Mouse (Mus musculus): ENCODE data around the gene Gpr84. TPM values are rescaled to one million over a fixed set of nuclear protein-coding genes. Genes with fewer than 3 reads are reported as not detected.

Gpr84 gene
- polyA plus RNA-seq, 1 experiment, result 0.05 TPM

DNA sequence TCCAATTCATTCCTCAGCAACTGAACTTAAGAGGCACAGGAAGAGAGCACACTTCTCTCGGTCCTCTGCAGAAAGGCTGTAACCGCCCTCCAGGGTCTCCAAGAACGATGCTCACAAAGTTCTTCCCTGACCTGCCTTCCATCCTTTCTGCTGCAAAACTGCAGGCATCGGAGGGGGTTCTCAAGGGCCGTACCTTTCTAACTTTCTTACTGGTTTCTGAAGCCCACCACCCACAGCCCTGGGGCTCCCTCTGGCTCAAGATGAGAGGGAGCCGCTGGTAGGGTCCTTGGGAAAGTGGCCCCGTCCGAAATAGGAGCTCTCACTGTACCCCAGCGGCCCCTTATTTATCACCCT is 5.8 kb downstream of the Gpr84 start:
- Histone ChIP-seq H3K79me2 (ENCODE audit: control insufficient read depth, insufficient read depth) (no peaks in the 10 kb centered on the region), H3K36me3 (ENCODE audit: control insufficient read depth, insufficient read depth) (no peaks in the 10 kb centered on the region), H3ac (ENCODE audit: control insufficient read depth, insufficient read length) (no peak overlapping the region), H3K4me2 (ENCODE audit: low read depth) (peak overlapping the region; percentile 89), H3K27me3 (ENCODE audit: control insufficient read depth, insufficient read depth, insufficient read length) (peaks cover 4% of the 10 kb centered on the region), H3K4me3 (peak overlapping the region; percentile 27)
- no peak for TF ChIP-seq TCF12 (IDR thresholded peaks at IDR 0.05; ENCODE audit: insufficient read depth, poor library complexity, severe bottlenecking)
- no peak for TF ChIP-seq SRF (IDR thresholded peaks at IDR 0.05; ENCODE audit: control insufficient read depth, insufficient read length, low read depth)
- no peak for TF ChIP-seq MAX (IDR thresholded peaks at IDR 0.05; ENCODE audit: low read depth)
- no peak for TF ChIP-seq CEBPB (IDR thresholded peaks at IDR 0.05; ENCODE audit: insufficient read depth, poor library complexity, severe bottlenecking)
- no peak for TF ChIP-seq POLR2AphosphoS2 (IDR thresholded peaks at IDR 0.05; ENCODE audit: insufficient read length, low read depth)
- TF ChIP-seq E2F4 (IDR thresholded peaks at IDR 0.05; ENCODE audit: insufficient read depth), result no peak
- TF ChIP-seq TCF3 (IDR thresholded peaks at IDR 0.05; ENCODE audit: insufficient read length, low read depth), result no peak
- TF ChIP-seq REST (IDR thresholded peaks at IDR 0.05; ENCODE audit: insufficient read depth, insufficient read length), result no peak
- TF ChIP-seq MYOG (IDR thresholded peaks at IDR 0.05; ENCODE audit: control insufficient read depth in 1 of 3, insufficient read depth in 1 of 3, insufficient read length in 2 of 3, low read depth in 2 of 3), result no peak
- TF ChIP-seq USF1 (IDR thresholded peaks at IDR 0.05; ENCODE audit: low read depth), result no peak
- no peak for TF ChIP-seq MYOD1 (IDR thresholded peaks at IDR 0.05; ENCODE audit: control insufficient read depth in 1 of 3, insufficient read length in 2 of 3, low read depth in 2 of 3)
- no peak for TF ChIP-seq POLR2A (IDR thresholded peaks at IDR 0.05; ENCODE audit: insufficient read length, low read depth)

DNA sequence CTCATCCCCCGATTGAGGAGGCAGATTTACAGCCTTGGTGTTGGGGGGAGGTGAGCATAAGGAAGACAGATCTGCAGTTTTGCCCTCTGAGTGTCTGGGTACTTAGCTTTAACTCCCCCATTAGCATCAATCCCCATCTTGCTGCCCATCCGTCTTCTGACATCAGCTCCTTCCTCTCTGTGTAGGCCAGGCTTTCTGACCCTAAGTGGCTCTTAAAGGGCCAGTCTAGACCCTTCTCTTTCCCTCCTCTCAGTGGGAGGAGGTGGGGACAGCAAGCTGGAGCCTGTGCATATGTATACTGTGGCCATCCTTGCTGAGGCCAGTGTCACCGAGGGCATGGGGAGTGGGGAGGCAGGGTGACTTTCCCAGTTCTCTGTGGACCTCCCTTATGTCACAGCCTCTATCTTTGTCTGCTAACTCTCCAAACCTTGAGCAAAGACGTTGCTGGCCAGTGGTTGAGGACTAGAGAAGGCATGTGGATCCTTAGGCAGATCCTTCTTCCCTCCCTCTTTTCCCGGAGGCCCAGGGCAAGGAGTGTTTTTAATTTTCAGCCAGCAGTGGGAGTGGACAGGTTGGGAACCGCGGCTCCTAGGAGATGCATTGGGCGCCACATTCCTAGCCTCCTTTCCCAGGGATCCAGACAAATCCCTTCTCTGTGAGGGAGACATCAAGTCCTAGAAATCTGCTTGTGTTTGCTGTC is 6.3 kb downstream of the Gpr84 start:
- Histone ChIP-seq H3ac (ENCODE audit: control insufficient read depth, insufficient read length) (no peak overlapping the region), H3K79me2 (ENCODE audit: control insufficient read depth, insufficient read depth) (no peaks in the 10 kb centered on the region), H3K27me3 (ENCODE audit: control insufficient read depth, insufficient read depth, insufficient read length) (no peaks in the 10 kb centered on the region), H3K36me3 (ENCODE audit: control insufficient read depth, insufficient read depth) (peaks cover 5% of the 10 kb centered on the region), H3K4me2 (ENCODE audit: low read depth) (peak overlapping the region; percentile 89), H3K4me3 (peak overlapping the region; percentile 27)
- no peak for TF ChIP-seq REST (IDR thresholded peaks at IDR 0.05; ENCODE audit: insufficient read depth, insufficient read length)
- no peak for TF ChIP-seq CEBPB (IDR thresholded peaks at IDR 0.05; ENCODE audit: insufficient read depth, poor library complexity, severe bottlenecking)
- TF ChIP-seq E2F4 (IDR thresholded peaks at IDR 0.05; ENCODE audit: insufficient read depth), result no peak
- no peak for TF ChIP-seq MYOD1 (IDR thresholded peaks at IDR 0.05; ENCODE audit: control insufficient read depth in 1 of 3, insufficient read length in 2 of 3, low read depth in 2 of 3)
- TF ChIP-seq TCF12 (IDR thresholded peaks at IDR 0.05; ENCODE audit: insufficient read depth, poor library complexity, severe bottlenecking), result no peak
- no peak for TF ChIP-seq POLR2AphosphoS2 (IDR thresholded peaks at IDR 0.05; ENCODE audit: insufficient read length, low read depth)
- TF ChIP-seq MYOG (IDR thresholded peaks at IDR 0.05; ENCODE audit: control insufficient read depth in 1 of 3, insufficient read depth in 1 of 3, insufficient read length in 2 of 3, low read depth in 2 of 3), result no peak
- TF ChIP-seq POLR2A (IDR thresholded peaks at IDR 0.05; ENCODE audit: insufficient read length, low read depth), result no peak
- TF ChIP-seq TCF3 (IDR thresholded peaks at IDR 0.05; ENCODE audit: insufficient read length, low read depth), result no peak
- TF ChIP-seq USF1 (IDR thresholded peaks at IDR 0.05; ENCODE audit: low read depth), result no peak
- TF ChIP-seq SRF (IDR thresholded peaks at IDR 0.05; ENCODE audit: control insufficient read depth, insufficient read length, low read depth), result no peak
- no peak for TF ChIP-seq MAX (IDR thresholded peaks at IDR 0.05; ENCODE audit: low read depth)

DNA sequence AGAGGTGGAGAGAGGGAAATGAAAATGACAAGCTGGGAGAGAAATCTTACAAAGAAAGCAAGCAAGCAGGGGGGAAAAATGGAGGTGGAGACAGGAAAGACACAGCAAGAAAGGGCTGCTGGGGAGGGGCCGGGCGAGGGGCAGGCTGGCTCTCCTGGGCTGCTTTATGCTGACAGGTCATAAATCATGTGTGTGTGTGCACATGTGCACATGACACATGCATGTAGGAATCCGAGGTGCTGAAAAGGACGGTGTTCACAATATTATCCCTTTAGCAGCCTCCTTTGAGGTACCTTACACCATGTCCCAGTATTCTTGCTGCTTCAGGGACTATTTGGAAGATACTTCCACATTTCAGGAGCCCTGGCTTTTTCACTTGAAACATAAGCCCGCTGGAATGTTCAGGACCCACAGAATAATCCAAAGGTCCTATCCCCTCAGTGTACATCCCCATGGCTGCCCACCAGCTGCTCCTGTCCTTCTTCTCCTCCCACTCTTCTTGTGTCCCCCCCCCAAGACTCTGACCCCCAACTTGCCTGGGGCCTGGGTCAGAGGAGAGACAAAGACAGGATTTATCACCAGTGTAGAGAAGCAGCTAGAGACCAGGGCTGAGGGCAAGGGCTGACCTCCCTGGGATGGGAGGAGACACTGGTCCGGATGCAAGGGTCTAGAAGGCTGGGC is 7.9 kb downstream of the Gpr84 start:
- peaks cover 21% of the 10 kb centered on the region for H3K36me3 ChIP-seq (ENCODE audit: control insufficient read depth, insufficient read depth)
- H3K27me3 ChIP-seq (ENCODE audit: control insufficient read depth, insufficient read depth, insufficient read length), result no peaks in the 10 kb centered on the region
- H3K4me2 ChIP-seq (ENCODE audit: low read depth), result peak overlapping the region; percentile 61
- TF ChIP-seq CEBPB (IDR thresholded peaks at IDR 0.05; ENCODE audit: insufficient read depth, poor library complexity, severe bottlenecking) (no peak), REST (IDR thresholded peaks at IDR 0.05; ENCODE audit: insufficient read depth, insufficient read length) (no peak), POLR2A (IDR thresholded peaks at IDR 0.05; ENCODE audit: insufficient read length, low read depth) (no peak), MYOG (IDR thresholded peaks at IDR 0.05; ENCODE audit: control insufficient read depth in 1 of 3, insufficient read depth in 1 of 3, insufficient read length in 2 of 3, low read depth in 2 of 3) (no peak), TCF12 (IDR thresholded peaks at IDR 0.05; ENCODE audit: insufficient read depth, poor library complexity, severe bottlenecking) (no peak), MAX (IDR thresholded peaks at IDR 0.05; ENCODE audit: low read depth) (no peak), MYOD1 (IDR thresholded peaks at IDR 0.05; ENCODE audit: control insufficient read depth in 1 of 3, insufficient read length in 2 of 3, low read depth in 2 of 3) (peak in 2 of 3 experiments; percentile 83 to 93), POLR2AphosphoS2 (IDR thresholded peaks at IDR 0.05; ENCODE audit: insufficient read length, low read depth) (peak; percentile 32), SRF (IDR thresholded peaks at IDR 0.05; ENCODE audit: control insufficient read depth, insufficient read length, low read depth) (peak; percentile 9), TCF3 (IDR thresholded peaks at IDR 0.05; ENCODE audit: insufficient read length, low read depth) (no peak), USF1 (IDR thresholded peaks at IDR 0.05; ENCODE audit: low read depth) (peak; percentile 22), E2F4 (IDR thresholded peaks at IDR 0.05; ENCODE audit: insufficient read depth) (no peak)
- no peak overlapping the region for H3K4me3 ChIP-seq
- no peak overlapping the region for H3ac ChIP-seq (ENCODE audit: control insufficient read depth, insufficient read length)
- H3K79me2 ChIP-seq (ENCODE audit: control insufficient read depth, insufficient read depth), result no peaks in the 10 kb centered on the region

DNA sequence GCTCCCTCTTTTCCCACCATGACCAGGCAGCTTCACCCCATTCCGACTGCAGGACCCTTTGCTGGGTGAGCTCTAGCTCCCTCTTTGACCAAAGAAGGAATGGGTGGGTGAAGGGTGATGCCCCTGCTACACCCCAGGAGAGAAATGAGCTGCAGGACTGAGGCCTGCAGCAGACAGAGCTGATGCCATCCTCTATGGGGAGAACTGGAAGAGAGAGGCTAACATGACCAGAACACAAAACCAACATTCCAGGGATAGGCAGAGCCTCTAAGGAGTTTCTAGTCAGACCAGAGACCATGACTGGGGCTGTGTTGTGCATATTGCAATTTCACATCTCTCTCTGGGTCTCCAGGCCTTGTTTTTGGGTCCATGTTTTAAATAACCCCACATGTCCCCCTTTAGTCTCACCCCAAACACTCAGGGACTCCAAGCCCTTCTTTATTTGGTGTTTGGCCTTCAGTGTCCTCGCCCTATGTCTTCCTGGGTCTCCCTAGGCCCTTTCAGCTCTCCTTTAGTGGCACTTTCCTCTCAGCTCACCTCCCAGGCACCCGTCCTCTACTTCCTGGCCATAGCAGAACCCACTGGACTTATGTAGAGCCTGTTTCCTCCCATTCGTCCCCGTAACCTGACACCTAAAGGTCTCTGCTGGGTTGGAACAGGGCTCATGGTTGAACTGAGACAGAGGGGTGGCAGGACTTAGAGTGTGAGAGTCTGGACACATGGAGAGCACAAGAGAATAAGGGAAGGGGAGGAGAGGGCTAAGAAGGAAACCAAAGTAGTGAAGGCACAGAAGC is 8.7 kb downstream of the Gpr84 start:
- Histone ChIP-seq H3ac (ENCODE audit: control insufficient read depth, insufficient read length) (no peak overlapping the region), H3K4me2 (ENCODE audit: low read depth) (peak overlapping the region; percentile 61), H3K36me3 (ENCODE audit: control insufficient read depth, insufficient read depth) (peaks cover 27% of the 10 kb centered on the region), H3K4me3 (no peak overlapping the region), H3K79me2 (ENCODE audit: control insufficient read depth, insufficient read depth) (no peaks in the 10 kb centered on the region), H3K27me3 (ENCODE audit: control insufficient read depth, insufficient read depth, insufficient read length) (no peaks in the 10 kb centered on the region)
- no peak for TF ChIP-seq MYOD1 (IDR thresholded peaks at IDR 0.05; ENCODE audit: control insufficient read depth in 1 of 3, insufficient read length in 2 of 3, low read depth in 2 of 3)
- no peak for TF ChIP-seq REST (IDR thresholded peaks at IDR 0.05; ENCODE audit: insufficient read depth, insufficient read length)
- TF ChIP-seq TCF12 (IDR thresholded peaks at IDR 0.05; ENCODE audit: insufficient read depth, poor library complexity, severe bottlenecking), result no peak
- TF ChIP-seq POLR2A (IDR thresholded peaks at IDR 0.05; ENCODE audit: insufficient read length, low read depth), result no peak
- TF ChIP-seq TCF3 (IDR thresholded peaks at IDR 0.05; ENCODE audit: insufficient read length, low read depth), result no peak
- TF ChIP-seq MAX (IDR thresholded peaks at IDR 0.05; ENCODE audit: low read depth), result no peak
- no peak for TF ChIP-seq E2F4 (IDR thresholded peaks at IDR 0.05; ENCODE audit: insufficient read depth)
- no peak for TF ChIP-seq POLR2AphosphoS2 (IDR thresholded peaks at IDR 0.05; ENCODE audit: insufficient read length, low read depth)
- no peak for TF ChIP-seq USF1 (IDR thresholded peaks at IDR 0.05; ENCODE audit: low read depth)
- TF ChIP-seq SRF (IDR thresholded peaks at IDR 0.05; ENCODE audit: control insufficient read depth, insufficient read length, low read depth), result no peak
- TF ChIP-seq CEBPB (IDR thresholded peaks at IDR 0.05; ENCODE audit: insufficient read depth, poor library complexity, severe bottlenecking), result no peak
- no peak for TF ChIP-seq MYOG (IDR thresholded peaks at IDR 0.05; ENCODE audit: control insufficient read depth in 1 of 3, insufficient read depth in 1 of 3, insufficient read length in 2 of 3, low read depth in 2 of 3)
